Mouse (Mus musculus) myocyte (in vitro differentiated cells): ENCODE data around the gene Rnf11.
A peak's percentile ranks its signal among the peaks of the same experiment; 100 is the strongest.

ENCODE experiments used
- E2F4 ChIP-seq: IDR thresholded peaks from one replicate; pipeline ENCODE4 v1.6.1; 2011; ENCODE audit warnings: mild to moderate bottlenecking, control low read depth, moderate library complexity; ENCODE audit not compliant: insufficient read depth
- MAX ChIP-seq: IDR thresholded peaks from one replicate; pipeline ENCODE4 v1.6.1; 2011; ENCODE audit warnings: low read depth, mild to moderate bottlenecking, control low read depth
- MYOD1 ChIP-seq, 3 experiments: IDR thresholded peaks; one replicate each; pipeline ENCODE4 v1.6.1; 2011; ENCODE audit warnings: control low read depth in 2 of 3, low read depth in 2 of 3, mild to moderate bottlenecking in 2 of 3, moderate library complexity in 1 of 3; ENCODE audit not compliant: insufficient read length in 2 of 3, control insufficient read depth in 1 of 3
- MYOG ChIP-seq, 3 experiments: IDR thresholded peaks; one replicate each; pipeline ENCODE4 v1.6.1; 2011; ENCODE audit warnings: control low read depth in 2 of 3, low read depth in 2 of 3, mild to moderate bottlenecking in 2 of 3; ENCODE audit not compliant: insufficient read length in 2 of 3, control insufficient read depth in 1 of 3, insufficient read depth in 1 of 3
- POLR2A ChIP-seq: IDR thresholded peaks from one replicate; pipeline ENCODE4 v1.6.1; 2011; ENCODE audit warnings: low read depth, mild to moderate bottlenecking, control low read depth, moderate library complexity; ENCODE audit not compliant: insufficient read length
- USF1 ChIP-seq: IDR thresholded peaks from one replicate; pipeline ENCODE4 v1.6.1; 2011; ENCODE audit warnings: low read depth, mild to moderate bottlenecking, control low read depth, moderate library complexity

GRCm38 (mm10) chr4:109407176-109407520 lies 77.4 kb downstream of the Rnf11 start:
- no peak for TF ChIP-seq E2F4
- TF ChIP-seq MYOD1 (IDR thresholded peaks at IDR 0.05; ENCODE audit: control insufficient read depth in 1 of 3, insufficient read length in 2 of 3, low read depth in 2 of 3), result no peak
- no peak for TF ChIP-seq POLR2A
- TF ChIP-seq MYOG (IDR thresholded peaks at IDR 0.05; ENCODE audit: control insufficient read depth in 1 of 3, insufficient read depth in 1 of 3, insufficient read length in 2 of 3, low read depth in 2 of 3), result peak in 1 of 3 experiments; percentile 8
- TF ChIP-seq USF1, result no peak
- TF ChIP-seq MAX, result no peak
